Mouse (Mus musculus): Measurements from ENCODE around the gene Rgs18.

The Rgs18 gene

DNA sequence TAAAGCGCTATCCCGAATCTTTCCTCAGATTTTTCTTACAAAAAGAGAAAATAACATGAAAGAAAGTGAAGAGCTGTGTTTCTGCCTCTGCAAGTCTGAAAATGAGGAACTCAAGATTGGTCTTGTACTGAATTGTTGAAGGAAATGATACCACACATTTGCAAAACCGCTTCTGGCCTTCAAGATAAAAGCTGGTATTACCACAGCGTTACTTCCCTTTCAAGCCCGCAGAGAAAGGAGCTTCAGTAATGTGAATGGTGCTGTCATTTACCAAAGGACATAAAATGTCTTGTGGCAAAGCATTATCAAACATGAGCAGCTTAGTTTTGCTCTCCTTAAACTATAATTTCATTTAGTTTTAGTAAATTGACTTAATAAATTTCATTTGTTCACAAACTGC, at the start of gene Rgs18:
TSS of gene Rgs18 (minus strand) at position 105 of the 400 bp plus-strand sequence.
- in situ Hi-C loops (cut with MboI, MseI): no loop called here

DNA sequence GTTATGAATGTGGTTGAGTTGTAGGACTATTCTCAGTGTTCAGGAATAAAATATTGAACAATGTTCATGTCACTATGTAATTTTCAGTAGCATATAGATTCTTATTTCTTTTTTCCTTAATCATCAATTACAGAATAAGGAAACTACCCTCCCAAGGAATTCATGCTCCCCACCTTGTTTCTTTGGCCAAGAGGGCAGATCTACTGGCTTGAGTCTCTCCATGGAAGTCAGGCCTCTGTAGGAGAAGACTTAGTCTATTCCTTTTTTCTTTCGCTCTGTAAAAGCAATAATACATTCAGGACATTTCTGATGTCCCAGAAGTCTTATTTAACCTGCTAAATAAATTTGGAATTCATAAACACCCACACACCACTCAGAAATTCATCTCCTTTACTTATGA, 841 bp downstream of the Rgs18 start:
- in situ Hi-C loops (cut with MboI, MseI): no loop called here

DNA sequence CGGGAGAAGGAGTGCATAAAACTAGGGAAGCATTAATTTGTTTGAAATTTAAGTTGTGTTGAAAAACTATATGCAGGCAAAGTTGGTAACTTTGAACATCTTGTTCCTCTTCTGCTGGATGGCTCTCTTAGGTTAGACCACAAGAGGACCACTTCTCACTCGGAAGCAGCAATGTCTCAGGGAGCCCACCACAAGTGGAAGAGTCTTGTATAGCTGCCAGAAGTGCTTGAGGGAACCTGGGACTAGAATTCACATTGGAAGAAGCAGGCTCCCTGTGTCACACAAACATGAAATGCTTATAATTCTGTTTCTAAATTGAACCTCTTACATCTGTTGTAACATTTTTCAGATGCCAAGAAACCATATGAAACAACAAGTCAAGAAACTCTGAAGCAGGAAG, 9.0 kb downstream of the Rgs18 start:
- in situ Hi-C loops (cut with MboI, MseI): no loop called here

DNA sequence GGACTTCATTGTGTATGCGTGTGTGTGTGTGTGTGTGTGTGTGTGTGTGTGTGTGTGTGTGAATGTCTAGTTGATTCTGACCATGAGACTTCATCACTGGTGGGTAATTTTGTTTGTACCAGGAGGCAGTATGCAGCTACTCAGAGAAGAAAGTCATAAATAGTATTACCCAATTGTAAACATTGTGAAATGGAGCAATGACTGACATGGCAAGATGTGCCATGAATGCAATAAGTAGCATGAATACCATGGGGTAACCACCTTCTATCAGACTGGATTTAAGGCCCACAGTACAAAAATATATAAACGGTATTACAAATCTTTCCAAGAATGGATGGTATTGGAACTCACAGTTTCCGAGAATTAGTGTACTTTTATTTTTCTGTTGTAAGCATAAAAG, 14.4 kb downstream of the Rgs18 start:
- in situ Hi-C loops (cut with MboI, MseI): no loop called here

DNA sequence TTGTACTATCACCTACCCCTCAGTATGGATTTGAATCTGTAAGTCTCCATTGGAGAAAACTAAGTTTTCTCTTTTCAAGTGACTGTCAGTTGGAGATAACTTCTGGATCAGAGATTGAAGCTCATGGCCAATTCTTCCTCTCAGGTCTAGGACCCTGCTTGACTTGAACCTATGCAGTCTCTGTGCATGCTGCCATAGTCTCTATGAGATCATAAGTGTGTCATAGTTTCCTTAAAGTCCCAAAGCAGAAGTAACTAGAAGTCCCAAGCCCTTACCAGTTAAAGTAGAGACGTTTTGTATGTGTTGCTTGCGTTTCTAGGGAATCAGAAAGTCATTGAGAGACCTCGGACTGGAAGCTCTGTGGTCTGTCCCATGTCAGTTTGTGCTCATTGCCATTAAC, 24.5 kb downstream of the Rgs18 start:
- in situ Hi-C loops (cut with MboI, MseI): no loop called here

DNA sequence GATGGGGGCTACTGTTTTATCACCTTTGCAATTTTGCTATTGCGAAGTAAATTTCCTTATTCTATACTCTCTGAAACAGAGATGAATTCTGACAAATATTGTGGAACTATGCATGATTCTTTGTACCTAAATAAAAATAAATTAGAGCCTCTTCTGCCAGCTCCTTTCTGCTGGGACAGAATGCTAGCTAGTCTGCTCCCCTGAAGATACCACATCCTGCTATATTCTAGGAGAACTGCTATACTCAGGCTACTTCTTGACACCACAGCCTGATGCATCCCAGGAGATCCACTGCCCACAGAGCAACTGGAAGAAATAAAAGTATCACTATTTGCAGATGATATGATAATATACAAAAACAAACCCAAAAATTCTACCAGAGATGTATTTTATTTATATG, 29.1 kb downstream of the Rgs18 start:
- in situ Hi-C loops (cut with MboI, MseI): no loop called here

DNA sequence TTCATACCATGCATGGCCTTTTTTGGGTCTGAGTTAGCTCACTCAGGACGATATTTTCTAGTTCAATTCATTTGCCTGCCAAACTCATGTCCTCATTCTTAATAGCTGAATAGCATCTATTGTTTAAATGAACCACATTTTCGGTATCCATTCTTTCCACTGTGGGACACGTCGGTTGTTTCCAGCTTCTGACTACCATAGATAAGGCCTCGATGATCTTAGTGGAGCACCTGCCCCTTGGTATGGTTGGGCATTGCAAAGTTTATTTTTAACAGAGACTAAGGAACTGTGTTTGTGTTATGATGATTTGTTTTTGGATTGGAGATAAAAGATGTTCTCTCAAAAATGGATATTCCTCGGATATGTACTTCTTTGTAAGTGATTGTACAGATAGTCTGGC, 37.5 kb downstream of the Rgs18 start:
- in situ Hi-C loops (cut with MboI, MseI): no loop called here

DNA sequence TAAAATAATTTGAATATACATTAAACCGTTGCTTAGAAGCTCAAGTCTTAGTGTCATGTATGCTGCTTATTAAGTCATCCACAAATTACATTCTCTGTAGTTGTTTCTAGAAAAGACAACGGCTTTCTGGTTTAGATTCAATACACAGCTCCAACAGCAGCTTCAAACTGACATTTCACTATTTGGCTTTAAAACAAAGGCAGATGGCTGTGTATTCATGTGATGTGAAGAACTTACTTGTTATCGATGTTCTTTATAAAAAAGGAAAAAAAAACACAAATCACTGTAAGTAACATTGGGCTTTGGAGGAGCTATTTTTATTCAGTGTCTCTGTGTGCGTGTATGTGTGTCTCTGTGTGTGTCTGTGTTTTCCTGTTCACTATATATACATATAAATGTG, 54.5 kb downstream of the Rgs18 start:
- in situ Hi-C loops (cut with MboI, MseI): no loop called here

DNA sequence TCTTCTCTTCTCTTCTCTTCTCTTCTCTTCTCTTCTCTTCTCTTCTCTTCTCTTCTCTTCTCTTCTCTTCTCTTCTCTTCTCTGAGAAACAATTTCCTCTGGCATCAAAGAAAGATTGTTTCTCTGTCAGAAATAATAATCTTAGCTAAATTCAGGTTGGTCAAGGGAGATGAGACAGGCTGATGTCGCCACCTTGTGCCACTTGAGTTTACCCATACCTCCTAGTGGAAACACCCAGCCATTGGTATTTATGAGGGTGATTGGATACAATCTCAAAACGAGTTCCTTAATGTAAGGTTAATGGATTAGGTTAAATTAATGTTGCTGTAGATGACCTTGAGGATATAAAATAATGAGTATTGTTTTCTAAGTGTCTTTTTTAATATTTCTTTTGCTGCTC, 70.9 kb downstream of the Rgs18 start:
- in situ Hi-C loops (cut with MboI, MseI): no loop called here

Data from T-helper 17 cell (primary cell).